Comparison of ENCODE assay signal across 17 mouse cellular contexts in genomic region chr2:115890030-115890429, GRCm38 (mm10).
"Had no signal": no experiment of that assay in that cellular context is flagged by ENCODE, and none has a peak within 500 bp of the region (broad histone marks: within the 10 kb centered on the region; RNA-seq: fewer than 3 reads in every experiment).

No protein-coding gene starts in this region.

- DNase-seq: left cerebral cortex, postnatal 4 days; liver; liver, embryonic 13.5 days; liver, postnatal 0 days; lung, adult 18-20 months; lung, adult 2 months; lung, embryonic 14.5 days; lung, postnatal 10 days; lung, postnatal 14 days; lung, postnatal 36 days; lung, postnatal 4 days; midbrain, embryonic 14.5 days had no signal

- ATAC-seq: liver, embryonic 12.5 days; liver, postnatal 0 days; lung, postnatal 0 days; midbrain, embryonic 13.5 days; midbrain, embryonic 15.5 days; midbrain, embryonic 16.5 days had no signal
